Mouse (Mus musculus) erythroblast, embryonic 14.5 days (primary cell): ENCODE data around the gene Ulk4. TPM values are rescaled to one million over a fixed set of nuclear protein-coding genes. Genes with fewer than 3 reads are reported as not detected.

Experiments used
- H3K27me3 ChIP-seq: 2 replicates; pipeline ENCODE4 v1.6.1; 2012; ENCODE audit warnings: inconsistent platforms; ENCODE audit not compliant: control insufficient read depth
- H3K36me3 ChIP-seq: 2 replicates; pipeline ENCODE4 v1.6.1; 2012; ENCODE audit warnings: mild to moderate bottlenecking, inconsistent platforms; ENCODE audit not compliant: control insufficient read depth
- H3K4me1 ChIP-seq: 2 replicates; pipeline ENCODE4 v1.6.1; 2012; ENCODE audit warnings: inconsistent platforms; ENCODE audit not compliant: control insufficient read depth
- H3K4me3 ChIP-seq: replicated peaks from 2 replicates; pipeline ENCODE3; 2012; ENCODE audit warnings: moderate library complexity, mild to moderate bottlenecking, inconsistent platforms
- H3K9me3 ChIP-seq: 2 replicates; pipeline ENCODE4 v1.6.1; 2012; ENCODE audit warnings: low read length, inconsistent platforms, mixed read lengths; ENCODE audit not compliant: control insufficient read depth
- GATA1 ChIP-seq: IDR thresholded peaks from 2 replicates; pipeline ENCODE4 v1.6.1; 2012; ENCODE audit warnings: low read length, inconsistent platforms, mixed read lengths
- TAL1 ChIP-seq: IDR thresholded peaks from 3 replicates; pipeline ENCODE4 v1.6.1; 2012; ENCODE audit warnings: low read length, inconsistent platforms, mixed read lengths
- polyA plus RNA-seq: library from polyadenylated mRNA; stranded (reverse); fragments of >175 nt; gene quantifications from 2 replicates; pipeline ENCODE4 v1.2.3, GENCODE M21; 2012

The Ulk4 gene
- polyA plus RNA-seq, 1 experiment, result 0.16 TPM

- TF ChIP-seq GATA1 (no peak), TAL1 (no peak)
- Histone ChIP-seq H3K4me3 (no peak overlapping the region), H3K36me3 (no peaks in the 10 kb centered on the region), H3K27me3 (no peaks in the 10 kb centered on the region), H3K4me1 (no peaks in the 10 kb centered on the region), H3K9me3 (peaks cover 7% of the 10 kb centered on the region)
Measured at GRCm38 (mm10) chr9:121037975-121038374, 239.0 kb downstream of the Ulk4 start.

GRCm38 (mm10) chr9:121035296-121035695 is 241.7 kb downstream of the Ulk4 start:
- TF ChIP-seq GATA1 (no peak), TAL1 (no peak)
- Histone ChIP-seq H3K27me3 (no peaks in the 10 kb centered on the region), H3K9me3 (no peaks in the 10 kb centered on the region), H3K4me3 (no peak overlapping the region), H3K36me3 (no peaks in the 10 kb centered on the region), H3K4me1 (no peaks in the 10 kb centered on the region)

- Histone ChIP-seq H3K9me3 (no peaks in the 10 kb centered on the region), H3K4me3 (no peak overlapping the region), H3K4me1 (no peaks in the 10 kb centered on the region), H3K27me3 (no peaks in the 10 kb centered on the region), H3K36me3 (no peaks in the 10 kb centered on the region)
- TF ChIP-seq TAL1 (no peak), GATA1 (no peak)
Measured at GRCm38 (mm10) chr9:121033596-121033995, 243.4 kb downstream of the Ulk4 start.

GRCm38 (mm10) chr9:121032322-121032964 is 244.6 kb downstream of the Ulk4 start:
- no peaks in the 10 kb centered on the region for H3K4me1 ChIP-seq
- H3K27me3 ChIP-seq, result no peaks in the 10 kb centered on the region
- no peak overlapping the region for H3K4me3 ChIP-seq
- TF ChIP-seq TAL1 (no peak), GATA1 (no peak)
- no peaks in the 10 kb centered on the region for H3K9me3 ChIP-seq
- H3K36me3 ChIP-seq, result no peaks in the 10 kb centered on the region

- H3K9me3 ChIP-seq, result no peaks in the 10 kb centered on the region
- no peak for TF ChIP-seq GATA1
- no peak for TF ChIP-seq TAL1
- no peaks in the 10 kb centered on the region for H3K27me3 ChIP-seq
- no peaks in the 10 kb centered on the region for H3K36me3 ChIP-seq
- no peak overlapping the region for H3K4me3 ChIP-seq
- no peaks in the 10 kb centered on the region for H3K4me1 ChIP-seq
Measured at GRCm38 (mm10) chr9:121030949-121031348, 246.0 kb downstream of the Ulk4 start.

GRCm38 (mm10) chr9:121029786-121030185 is 247.2 kb downstream of the Ulk4 start:
- no peak overlapping the region for H3K4me3 ChIP-seq

GRCm38 (mm10) chr9:121023526-121024264 is 253.3 kb downstream of the Ulk4 start:
- Histone ChIP-seq H3K4me1 (peaks cover 10% of the 10 kb centered on the region), H3K9me3 (peaks cover 30% of the 10 kb centered on the region), H3K27me3 (no peaks in the 10 kb centered on the region; the same call in 1 of the 2 replicates), H3K4me3 (no peak overlapping the region), H3K36me3 (no peaks in the 10 kb centered on the region)
- TF ChIP-seq GATA1 (no peak), TAL1 (no peak)

More at GRCm38 (mm10) chr9:121029786-121030185, 247.2 kb downstream of the Ulk4 start:
- no peaks in the 10 kb centered on the region for H3K4me1 ChIP-seq
- H3K27me3 ChIP-seq, result no peaks in the 10 kb centered on the region
- H3K36me3 ChIP-seq, result no peaks in the 10 kb centered on the region
- TF ChIP-seq GATA1 (no peak), TAL1 (no peak)
- no peaks in the 10 kb centered on the region for H3K9me3 ChIP-seq

GRCm38 (mm10) chr9:121020360-121020759 is 256.6 kb downstream of the Ulk4 start:
- peaks cover 30% of the 10 kb centered on the region for H3K9me3 ChIP-seq
- no peaks in the 10 kb centered on the region; the same call in 1 of the 2 replicates for H3K27me3 ChIP-seq
- H3K36me3 ChIP-seq, result no peaks in the 10 kb centered on the region
- H3K4me1 ChIP-seq, result peaks cover 18% of the 10 kb centered on the region
- TF ChIP-seq TAL1 (no peak), GATA1 (no peak)
- H3K4me3 ChIP-seq, result no peak overlapping the region

GRCm38 (mm10) chr9:121019932-121020331 is 257.1 kb downstream of the Ulk4 start:
- Histone ChIP-seq H3K4me3 (no peak overlapping the region), H3K36me3 (no peaks in the 10 kb centered on the region), H3K9me3 (peaks cover 30% of the 10 kb centered on the region), H3K4me1 (peaks cover 18% of the 10 kb centered on the region), H3K27me3 (no peaks in the 10 kb centered on the region; the same call in 1 of the 2 replicates)
- no peak for TF ChIP-seq TAL1
- TF ChIP-seq GATA1, result no peak
